Mouse (Mus musculus): Measurements from ENCODE around the gene Vps16.
A peak's percentile ranks its signal among the peaks of the same experiment; 100 is the strongest.

Vps16 gene

DNA sequence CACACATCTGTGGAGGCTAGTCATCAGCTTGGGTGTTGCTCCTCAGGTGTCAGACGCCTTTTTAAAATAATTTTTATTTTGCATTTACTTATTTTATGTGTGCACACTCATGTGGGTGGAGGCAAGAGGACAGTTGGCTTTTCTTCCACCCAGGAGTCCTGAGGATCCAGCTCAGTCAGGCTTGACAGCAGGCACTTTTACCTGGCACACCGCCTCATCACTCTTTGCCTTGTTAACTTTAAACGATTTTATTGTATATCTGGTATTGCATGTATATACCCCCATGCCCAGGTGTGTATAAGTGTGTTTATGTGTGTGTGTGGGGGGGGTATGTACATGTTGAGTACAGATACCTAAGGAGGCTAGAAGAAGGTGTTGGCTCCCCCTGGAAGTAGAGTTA, 33.7 kb downstream of the Vps16 start:
- no peak for DNase-seq (ENCODE audit: low read depth, low spot score)

DNA sequence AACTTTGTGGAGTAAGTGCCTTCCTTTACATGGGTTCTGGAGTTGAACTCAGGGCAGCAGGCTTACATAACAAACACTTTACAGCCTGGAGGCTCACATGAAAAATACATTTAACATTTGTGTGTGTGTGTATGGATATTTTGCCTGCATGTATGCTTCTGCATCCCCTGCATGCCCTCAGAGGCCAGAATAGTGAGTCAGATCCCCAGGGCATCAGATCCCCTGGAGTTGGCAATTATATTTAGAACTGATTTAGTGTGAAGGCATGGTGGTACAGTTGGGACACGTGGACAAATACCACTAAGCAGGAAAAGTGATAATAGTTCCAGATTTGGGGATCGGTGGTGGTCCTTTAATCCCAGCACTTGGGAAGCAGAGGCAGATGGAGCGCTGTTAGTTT, 35.4 kb downstream of the Vps16 start:
- no peak for DNase-seq (ENCODE audit: low read depth, low spot score)

GRCm38 (mm10) chr2:130461287-130462071, 37.3 kb downstream of the Vps16 start:
- no peak for DNase-seq (ENCODE audit: low read depth, low spot score)

- no peak for DNase-seq (ENCODE audit: low read depth, low spot score)
Observed at GRCm38 (mm10) chr2:130466438-130466837, 42.3 kb downstream of the Vps16 start.

- DNase-seq (ENCODE audit: low read depth, low spot score) = no peak
Observed at GRCm38 (mm10) chr2:130469366-130469765, 45.2 kb downstream of the Vps16 start.

DNA sequence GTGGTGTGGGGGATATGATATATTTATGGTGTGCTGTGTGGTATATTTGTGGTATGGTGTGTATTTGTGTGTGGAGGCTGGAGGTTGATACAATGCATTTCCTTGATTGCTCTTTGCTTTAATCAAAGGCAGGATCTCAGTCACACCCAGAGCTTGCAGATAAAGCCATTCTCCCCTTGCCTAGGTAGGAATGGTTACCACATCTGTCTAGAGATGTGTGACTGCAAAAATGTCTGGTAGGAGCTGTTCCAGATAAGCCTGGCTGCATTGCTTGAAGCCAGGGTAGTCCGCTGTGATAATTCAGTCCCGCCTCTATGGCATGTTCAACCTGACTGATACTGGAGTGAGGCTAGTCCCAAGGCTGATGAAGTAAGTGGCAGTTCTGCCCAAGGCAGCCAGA, 45.8 kb downstream of the Vps16 start:
- no peak for DNase-seq (ENCODE audit: low read depth, low spot score)

- DNase-seq (ENCODE audit: low read depth, low spot score) = no peak
Observed at GRCm38 (mm10) chr2:130472908-130473510, 48.9 kb downstream of the Vps16 start.

- no peak for DNase-seq (ENCODE audit: low read depth, low spot score)
Observed at GRCm38 (mm10) chr2:130475764-130476163, 51.6 kb downstream of the Vps16 start.

GRCm38 (mm10) chr2:130476666-130477297, 52.6 kb downstream of the Vps16 start:
- DNase-seq (ENCODE audit: low read depth, low spot score) = no peak

- DNase-seq (ENCODE audit: low read depth, low spot score) = no peak
Observed at GRCm38 (mm10) chr2:130482177-130482576, 58.0 kb downstream of the Vps16 start.

DNA sequence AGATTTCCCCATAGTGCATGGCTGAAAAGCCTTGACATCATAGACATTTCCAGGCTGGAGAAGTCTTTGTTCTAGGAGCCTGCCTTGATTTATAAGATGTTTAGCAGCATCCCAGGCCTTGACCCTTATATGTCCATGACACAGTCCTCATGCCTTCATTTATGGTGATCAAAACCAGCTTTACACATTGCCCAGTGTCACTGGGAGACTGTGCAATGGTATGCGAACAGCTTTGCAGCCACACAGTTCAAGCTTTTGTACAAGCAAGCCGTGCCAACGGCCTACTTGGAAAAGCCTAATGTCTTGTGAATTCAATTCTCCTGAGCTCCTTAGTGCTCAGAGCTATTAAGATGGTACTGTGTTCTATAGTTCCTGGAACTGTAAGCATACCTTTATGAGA, 58.6 kb downstream of the Vps16 start:
- no peak for DNase-seq (ENCODE audit: low read depth, low spot score)

DNA sequence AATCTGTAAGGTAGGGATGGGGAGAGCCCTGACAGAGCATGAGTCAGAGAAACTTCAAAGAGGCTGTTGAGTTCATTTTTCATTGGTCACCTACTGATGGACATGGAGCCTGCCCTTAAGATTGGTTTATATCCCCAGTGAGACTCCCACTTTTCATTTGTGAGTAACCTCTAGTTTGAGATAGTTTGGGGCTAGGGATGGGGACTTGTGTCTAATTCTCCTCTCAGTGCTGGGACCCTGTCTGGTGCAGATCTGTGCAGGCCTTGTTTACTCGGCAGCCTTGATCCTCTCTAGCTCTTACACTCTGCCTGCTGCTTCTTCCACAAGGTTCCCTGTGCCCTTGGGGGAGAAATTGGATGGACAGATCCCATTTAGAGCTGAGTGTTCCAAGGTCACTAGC, 60.1 kb downstream of the Vps16 start:
- DNase-seq (ENCODE audit: low read depth, low spot score) = no peak

DNA sequence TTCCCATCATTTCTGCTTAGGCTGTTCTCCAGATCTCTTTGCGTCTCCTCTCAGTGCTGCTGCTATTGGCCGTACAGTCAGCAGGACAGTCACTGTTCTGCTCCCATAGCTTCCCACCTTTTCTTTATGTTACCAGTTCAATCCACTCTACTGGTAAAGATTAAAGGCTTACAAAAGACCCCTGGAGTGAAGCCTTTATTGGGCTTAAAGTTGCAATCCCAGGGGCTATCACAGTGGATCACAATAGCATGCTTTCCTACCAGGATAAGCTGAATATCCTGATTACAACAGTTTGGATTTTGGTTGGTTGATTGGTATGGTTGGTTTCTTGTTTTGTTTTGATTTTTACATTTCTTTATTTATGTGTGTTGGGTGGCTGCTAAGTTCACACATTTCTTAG, 63.9 kb downstream of the Vps16 start:
- no peak for DNase-seq (ENCODE audit: low read depth, low spot score)

GRCm38 (mm10) chr2:130488600-130488999, 64.5 kb downstream of the Vps16 start:
- DNase-seq (ENCODE audit: low read depth, low spot score) = no peak

DNA sequence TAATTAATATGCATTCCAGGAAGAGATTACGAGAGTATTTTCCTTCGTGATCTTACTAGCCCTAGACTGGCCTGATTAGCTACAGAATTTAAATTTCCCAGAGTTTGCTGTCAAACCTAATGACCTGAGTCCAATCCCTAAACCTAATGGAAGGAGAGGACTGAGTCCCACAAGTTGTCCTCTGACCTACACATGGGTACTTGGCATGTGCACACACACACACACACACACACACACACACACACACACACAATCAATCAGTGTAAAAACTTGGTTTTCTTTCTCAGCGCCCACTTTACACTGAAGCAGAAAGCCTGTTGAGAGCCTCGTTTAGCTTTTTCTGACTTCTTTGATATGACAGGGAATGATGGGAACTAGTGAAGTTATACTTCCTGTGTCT, 67.0 kb downstream of the Vps16 start:
- no peak for DNase-seq (ENCODE audit: low read depth, low spot score)

DNA sequence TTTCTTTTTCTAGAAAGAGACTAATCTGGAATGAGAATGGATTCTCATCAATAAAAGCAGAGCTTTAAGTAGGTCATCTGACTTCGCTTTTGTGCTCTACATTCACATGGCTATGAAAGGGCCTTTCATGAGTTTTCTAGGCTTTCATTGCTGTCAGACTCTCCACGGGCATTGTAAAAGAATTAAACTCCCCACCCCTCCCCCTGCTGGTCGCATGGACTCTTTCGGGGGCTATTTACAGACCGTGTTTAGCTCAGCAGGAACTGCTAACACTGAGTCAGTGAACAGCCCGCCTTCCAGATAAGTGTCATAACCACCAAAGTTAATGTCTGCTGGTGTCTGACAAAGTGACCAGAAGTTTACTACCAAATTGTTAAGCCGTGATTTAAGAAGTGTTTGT, 67.4 kb downstream of the Vps16 start:
- peak; percentile 39 for DNase-seq (ENCODE audit: low read depth, low spot score)

All from embryo, embryonic 11.5 days (tissue).